Mouse (Mus musculus) liver, embryonic 15.5 days (tissue): ENCODE measurements around the gene Vmn1r163. TPM values are rescaled to one million over a fixed set of nuclear protein-coding genes. Genes with fewer than 3 reads are reported as not detected.
"Not testable (repeated sequence)": the region's sequence is repeated elsewhere in the genome, so short reads cannot be mapped to it uniquely, and the experiment has no call there.

Experiments
- ATAC-seq: fragments of 200-750 bp; cut with Nextera tagmentation; 2 replicates; pipeline ENCODE4 v1.8.0; 2017; ENCODE audit warnings: moderate number of reproducible peaks, mild to moderate bottlenecking, moderate library complexity; ENCODE audit not compliant: insufficient read depth
- H3K27ac ChIP-seq: fragments of 300-500 bp; sonication (generic); replicated peaks from 2 replicates; pipeline ENCODE4 v1.5.1; 2015; ENCODE audit warnings: mild to moderate bottlenecking, inconsistent platforms
- H3K27me3 ChIP-seq: fragments of 300-500 bp; sonication (generic); 2 replicates; pipeline ENCODE4 v1.6.1; 2015; ENCODE audit warnings: mild to moderate bottlenecking, inconsistent platforms
- H3K36me3 ChIP-seq: fragments of 300-500 bp; sonication (generic); replicated peaks from 2 replicates; pipeline ENCODE4 v1.6.1; 2015; ENCODE audit warnings: moderate library complexity, mild to moderate bottlenecking, inconsistent platforms
- H3K4me1 ChIP-seq: fragments of 300-500 bp; sonication (generic); replicated peaks from 2 replicates; pipeline ENCODE4 v1.6.1; 2015; ENCODE audit warnings: inconsistent platforms
- H3K4me2 ChIP-seq: fragments of 300-500 bp; sonication (generic); 2 replicates; pipeline ENCODE4 v1.6.1; 2015; ENCODE audit warnings: moderate library complexity, mild to moderate bottlenecking, inconsistent platforms
- H3K4me3 ChIP-seq: fragments of 300-500 bp; sonication (generic); replicated peaks from 2 replicates; pipeline ENCODE4 v1.5.1; 2015; ENCODE audit warnings: mild to moderate bottlenecking, inconsistent platforms
- H3K9ac ChIP-seq: fragments of 300-500 bp; sonication (generic); 2 replicates; pipeline ENCODE4 v1.6.1; 2015; ENCODE audit warnings: moderate library complexity, mild to moderate bottlenecking, inconsistent platforms
- H3K9me3 ChIP-seq: fragments of 300-500 bp; sonication (generic); replicated peaks from 2 replicates; pipeline ENCODE4 v1.6.1; 2016; ENCODE audit warnings: inconsistent platforms
- WGBS: fragments of 180-500 bp; shearing (Covaris S2); methylation state at CpG from one replicate; pipeline ENCODE4 v1.1.7; 2015; ENCODE audit warnings: mixed read lengths; ENCODE audit not compliant: insufficient replicate concordance; 5-methylcytosine and 5-hydroxymethylcytosine counted together
- polyA plus RNA-seq: library from polyadenylated mRNA; unstranded; fragments of >200 nt; fragmentation: Nextera tagmentation; extraction: Ambion mirVana; gene quantifications from 2 replicates; pipeline ENCODE4 v1.2.1, GENCODE M21; 2015

Vmn1r163 gene
- polyA plus RNA-seq = not detected in 2 replicates

GRCm38 (mm10) chr7:23055240-23055639 lies at the start of gene Vmn1r163:
Gene Vmn1r163 (plus strand): TSS chr7:23055540.
- ATAC-seq, H3K4me1 ChIP-seq, H3K9ac ChIP-seq, H3K9me3 ChIP-seq, H3K36me3 ChIP-seq, H3K27me3 ChIP-seq, H3K27ac ChIP-seq, H3K4me2 ChIP-seq, H3K4me3 ChIP-seq: not testable (repeated sequence)
- WGBS = no CpG with 5 or more reads among the region's 1 CpGs

GRCm38 (mm10) chr7:23019823-23020222 lies 35.5 kb upstream of the Vmn1r163 start, which contains the start of gene Gm4216:
Gene Gm4216 (minus strand): TSS chr7:23019923.
- WGBS = no CpG with 5 or more reads among the region's 3 CpGs
- H3K4me2 ChIP-seq, H3K4me1 ChIP-seq, H3K9ac ChIP-seq, H3K27ac ChIP-seq, H3K4me3 ChIP-seq, H3K36me3 ChIP-seq, ATAC-seq, H3K27me3 ChIP-seq, H3K9me3 ChIP-seq: not testable (repeated sequence)

GRCm38 (mm10) chr7:23067356-23067755 lies 12.0 kb downstream of the Vmn1r163 start, which contains the start of gene Gm8720:
Gene Gm8720 (minus strand): TSS chr7:23067456.
- not testable (repeated sequence) for H3K27ac ChIP-seq, H3K4me1 ChIP-seq, ATAC-seq, H3K9me3 ChIP-seq, H3K27me3 ChIP-seq, H3K4me2 ChIP-seq, H3K36me3 ChIP-seq, H3K9ac ChIP-seq, H3K4me3 ChIP-seq
- no CpG with 5 or more reads among the region's 1 CpGs for WGBS

Other genes starting within 250 kb of the Vmn1r163 start
- not detected in 2 replicates for gene Vmn1r159, start 211.9 kb upstream of the Vmn1r163 start, polyA plus RNA-seq
- gene Vmn1r160, start 184.3 kb upstream of the Vmn1r163 start, polyA plus RNA-seq = not detected in 2 replicates
- not detected in 2 replicates for gene Gm4214, start 70.9 kb upstream of the Vmn1r163 start, polyA plus RNA-seq
- not detected in 2 replicates for gene Gm4216, start 35.6 kb upstream of the Vmn1r163 start, polyA plus RNA-seq
- not detected in 2 replicates for gene Gm8720, start 11.9 kb downstream of the Vmn1r163 start, polyA plus RNA-seq
- gene Gm10662, start 88.9 kb downstream of the Vmn1r163 start, polyA plus RNA-seq = not detected in 2 replicates
- not detected in 2 replicates for gene Vmn1r165, start 161.8 kb downstream of the Vmn1r163 start, polyA plus RNA-seq
- gene Vmn1r166, start 196.1 kb downstream of the Vmn1r163 start, polyA plus RNA-seq = not detected in 2 replicates
- not detected in 2 replicates for gene Gm6902, start 223.4 kb downstream of the Vmn1r163 start, polyA plus RNA-seq
- gene Nlrp4e, start 245.7 kb downstream of the Vmn1r163 start, polyA plus RNA-seq = not detected in 2 replicates